Mouse (Mus musculus) neural tube, embryonic 13.5 days (tissue): ENCODE measurements around the gene Gm20388. TPM values are rescaled to one million over a fixed set of nuclear protein-coding genes. Genes with fewer than 3 reads are reported as not detected.

Source experiments
- ATAC-seq: fragments of 200-750 bp; cut with Nextera tagmentation; 2 replicates; pipeline ENCODE4 v1.8.0; 2017; ENCODE audit warnings: low read depth, mild to moderate bottlenecking, moderate TSS enrichment, moderate library complexity
- H3K27ac ChIP-seq: fragments of 300-500 bp; sonication (generic); replicated peaks from 2 replicates; pipeline ENCODE4 v1.5.1; 2015; ENCODE audit warnings: moderate library complexity, mild to moderate bottlenecking, inconsistent platforms
- H3K27me3 ChIP-seq: fragments of 300-500 bp; sonication (generic); 2 replicates; pipeline ENCODE4 v1.6.1; 2015; ENCODE audit warnings: mild to moderate bottlenecking, inconsistent platforms
- H3K36me3 ChIP-seq: fragments of 300-500 bp; sonication (generic); 2 replicates; pipeline ENCODE4 v1.6.1; 2015; ENCODE audit warnings: mild to moderate bottlenecking, inconsistent platforms
- H3K4me1 ChIP-seq: fragments of 300-500 bp; sonication (generic); replicated peaks from 2 replicates; pipeline ENCODE4 v1.6.1; 2015; ENCODE audit warnings: inconsistent platforms
- H3K4me2 ChIP-seq: fragments of 300-500 bp; sonication (generic); 2 replicates; pipeline ENCODE4 v1.6.1; 2015; ENCODE audit warnings: inconsistent platforms, mild to moderate bottlenecking, moderate library complexity
- H3K4me3 ChIP-seq: fragments of 300-500 bp; sonication (generic); 2 replicates; pipeline ENCODE4 v1.5.1; 2015; ENCODE audit warnings: mild to moderate bottlenecking, inconsistent platforms
- H3K9ac ChIP-seq: fragments of 300-500 bp; sonication (generic); 2 replicates; pipeline ENCODE4 v1.6.1; 2015; ENCODE audit warnings: moderate library complexity, mild to moderate bottlenecking, inconsistent platforms
- H3K9me3 ChIP-seq: fragments of 300-500 bp; sonication (generic); 2 replicates; pipeline ENCODE4 v1.6.1; 2016; ENCODE audit warnings: inconsistent platforms
- WGBS: fragments of 180-500 bp; shearing (Covaris S2); methylation state at CpG from one replicate; pipeline ENCODE4 v1.1.7; 2015; 5-methylcytosine and 5-hydroxymethylcytosine counted together
- polyA plus RNA-seq: library from polyadenylated mRNA; unstranded; fragments of >200 nt; fragmentation: Nextera tagmentation; extraction: Ambion mirVana; gene quantifications from 2 replicates; pipeline ENCODE4 v1.2.1, GENCODE M21; 2015

Gm20388 gene
- polyA plus RNA-seq, 1 experiment from 2014 or later: 0.27 TPM

DNA sequence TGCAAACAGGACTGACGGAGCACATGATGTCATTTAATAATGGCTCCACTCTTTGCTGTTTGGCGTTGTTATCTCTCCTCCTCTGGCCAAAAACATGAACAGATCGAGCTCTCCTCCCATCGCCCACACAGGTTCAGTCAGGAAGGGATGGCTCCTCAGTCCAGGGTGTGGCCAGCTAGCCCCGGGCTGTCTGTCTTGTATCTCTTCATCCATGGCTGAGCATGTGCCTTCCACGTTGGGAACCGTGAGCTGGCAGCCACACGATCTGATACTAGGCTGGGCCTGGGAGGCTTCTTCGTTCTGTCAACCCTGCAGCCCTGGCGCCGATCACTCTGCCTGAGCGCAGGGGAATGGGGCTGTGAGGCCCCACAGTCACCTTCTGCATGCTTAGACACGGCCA is 1248.2 kb downstream of the Gm20388 start:
- Histone ChIP-seq H3K36me3 (no peaks in the 10 kb centered on the region), H3K27ac (no peak overlapping the region), H3K27me3 (peaks cover 6% of the 10 kb centered on the region; the same call in 1 of the 2 replicates), H3K9me3 (no peaks in the 10 kb centered on the region), H3K4me1 (peaks cover 1% of the 10 kb centered on the region; the same call in 1 of the 2 replicates), H3K4me2 (no peak overlapping the region), H3K9ac (no peak overlapping the region), H3K4me3 (no peak overlapping the region)
- 83% methylated on average over 13 of the region's 13 CpGs for WGBS
- ATAC-seq: no peak

DNA sequence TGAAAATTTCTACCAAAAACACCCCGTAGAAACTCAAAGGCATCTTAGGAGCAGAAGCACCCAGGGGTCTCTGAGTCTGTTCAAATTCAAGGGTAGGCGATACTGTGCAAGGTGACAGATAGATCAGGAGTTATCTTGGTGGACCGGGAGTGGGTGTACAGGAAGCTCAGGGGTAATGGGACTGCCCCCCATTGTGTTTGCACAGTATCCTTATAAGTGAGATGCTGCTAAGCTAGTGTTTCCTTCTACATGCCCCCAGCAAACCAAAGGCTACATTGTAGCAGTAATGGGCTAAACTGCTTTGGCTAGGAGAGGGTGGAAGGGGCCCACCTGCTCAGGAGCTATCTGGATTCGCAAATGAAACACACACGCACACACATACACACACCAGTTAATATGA is 1250.8 kb downstream of the Gm20388 start:
- Histone ChIP-seq H3K27me3 (peaks cover 6% of the 10 kb centered on the region; the same call in 1 of the 2 replicates), H3K27ac (no peak overlapping the region), H3K4me3 (no peak overlapping the region), H3K9me3 (no peaks in the 10 kb centered on the region), H3K36me3 (no peaks in the 10 kb centered on the region), H3K9ac (no peak overlapping the region), H3K4me1 (peaks cover 11% of the 10 kb centered on the region), H3K4me2 (no peak overlapping the region)
- ATAC-seq: no peak
- 93% methylated on average over 5 of the region's 5 CpGs for WGBS

DNA sequence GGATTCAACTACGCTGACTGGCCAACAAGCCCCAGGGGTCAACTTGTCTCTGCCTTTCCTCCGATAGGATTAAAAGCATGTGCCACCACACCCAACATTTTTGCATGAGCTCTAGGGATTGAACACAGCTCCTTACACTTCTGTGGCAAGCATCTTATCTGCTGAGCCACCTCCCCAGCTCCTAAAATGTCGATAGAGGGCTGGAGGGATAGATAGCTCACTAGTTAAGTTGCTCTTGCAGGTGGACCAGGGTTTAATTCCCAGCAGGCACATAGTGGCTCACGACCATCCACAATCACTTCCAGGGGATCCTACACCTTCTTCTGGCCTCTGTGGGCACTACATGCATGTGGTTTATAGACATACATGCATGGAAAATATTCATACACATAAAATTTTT is 1251.8 kb downstream of the Gm20388 start:
- ATAC-seq: no peak
- Histone ChIP-seq H3K9me3 (no peaks in the 10 kb centered on the region), H3K27ac (no peak overlapping the region), H3K4me1 (peaks cover 11% of the 10 kb centered on the region), H3K4me3 (no peak overlapping the region), H3K4me2 (no peak overlapping the region), H3K9ac (no peak overlapping the region), H3K36me3 (no peaks in the 10 kb centered on the region), H3K27me3 (peaks cover 6% of the 10 kb centered on the region; the same call in 1 of the 2 replicates)
- WGBS: 77% methylated on average over 4 of the region's 4 CpGs

DNA sequence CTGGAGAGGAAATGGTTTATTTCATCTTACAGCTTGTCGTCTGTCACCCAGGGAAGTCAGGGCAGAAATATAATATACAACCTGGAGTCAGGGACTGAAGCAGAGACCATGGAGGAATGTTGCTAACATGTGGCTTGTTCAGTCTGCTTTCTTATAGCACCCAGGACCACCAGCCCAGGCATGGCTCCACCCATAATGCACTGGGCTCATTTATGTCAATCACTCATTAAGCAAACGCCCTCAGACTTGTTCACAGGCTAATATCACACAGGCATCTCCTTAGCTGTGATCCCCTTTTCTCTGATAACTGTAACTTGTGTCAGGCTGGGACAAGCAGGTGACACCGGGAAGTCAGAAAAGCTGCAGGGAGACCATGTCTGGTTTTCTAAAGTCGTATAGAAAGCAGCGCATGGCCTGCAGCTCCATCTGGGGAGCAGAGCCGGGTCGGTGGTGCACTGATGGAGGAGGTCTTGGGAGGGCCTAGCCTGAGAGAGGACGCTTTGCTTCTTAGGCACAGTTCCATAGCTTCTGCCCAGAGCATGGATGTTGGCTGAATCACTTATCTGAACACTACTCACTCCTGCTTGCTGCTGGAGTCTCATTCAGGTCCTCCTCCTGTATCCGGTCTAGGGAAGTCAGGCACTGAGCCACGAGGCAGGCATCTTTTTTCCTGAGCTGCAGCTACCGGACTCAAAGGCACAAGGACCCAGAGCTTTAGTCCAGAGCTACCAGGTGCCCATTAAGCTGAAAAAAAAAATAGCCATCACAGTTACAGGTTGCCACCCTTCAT is 1252.5 kb downstream of the Gm20388 start:
- 76% methylated on average over 11 of the region's 11 CpGs for WGBS
- peaks cover 6% of the 10 kb centered on the region; the same call in 1 of the 2 replicates for H3K27me3 ChIP-seq
- no peaks in the 10 kb centered on the region for H3K9me3 ChIP-seq
- peaks cover 11% of the 10 kb centered on the region for H3K4me1 ChIP-seq
- no peak overlapping the region for H3K9ac ChIP-seq
- H3K36me3 ChIP-seq: no peaks in the 10 kb centered on the region
- no peak overlapping the region for H3K27ac ChIP-seq
- ATAC-seq: no peak
- H3K4me3 ChIP-seq: no peak overlapping the region
- no peak overlapping the region for H3K4me2 ChIP-seq

DNA sequence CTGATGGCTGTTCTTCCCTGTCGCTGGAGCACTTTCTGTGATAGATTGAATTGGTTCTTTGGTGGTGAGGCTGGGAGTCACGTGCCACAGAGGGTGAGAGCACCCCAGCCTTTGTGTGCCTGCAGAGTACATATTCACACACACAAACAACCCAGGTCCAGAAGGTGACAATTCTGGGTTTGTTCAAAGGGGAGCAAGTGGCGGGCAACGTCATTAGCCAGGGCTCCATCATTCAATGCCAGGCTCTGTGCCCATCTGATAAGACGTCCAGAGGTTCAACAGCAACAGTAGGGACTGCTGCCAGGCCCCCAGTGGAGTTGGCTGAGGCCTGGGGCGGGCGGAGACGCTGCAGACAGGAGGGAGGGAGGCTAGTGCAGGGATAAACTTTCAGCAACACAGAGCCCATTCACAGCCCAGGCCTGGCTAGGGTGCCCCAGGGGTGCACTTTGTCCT is 1253.4 kb downstream of the Gm20388 start:
- Histone ChIP-seq H3K9ac (no peak overlapping the region), H3K27me3 (peaks cover 6% of the 10 kb centered on the region; the same call in 1 of the 2 replicates), H3K4me1 (peaks cover 11% of the 10 kb centered on the region), H3K9me3 (no peaks in the 10 kb centered on the region), H3K36me3 (no peaks in the 10 kb centered on the region), H3K4me2 (no peak overlapping the region), H3K4me3 (no peak overlapping the region), H3K27ac (no peak overlapping the region)
- 69% methylated on average over 8 of the region's 8 CpGs for WGBS
- no peak for ATAC-seq

DNA sequence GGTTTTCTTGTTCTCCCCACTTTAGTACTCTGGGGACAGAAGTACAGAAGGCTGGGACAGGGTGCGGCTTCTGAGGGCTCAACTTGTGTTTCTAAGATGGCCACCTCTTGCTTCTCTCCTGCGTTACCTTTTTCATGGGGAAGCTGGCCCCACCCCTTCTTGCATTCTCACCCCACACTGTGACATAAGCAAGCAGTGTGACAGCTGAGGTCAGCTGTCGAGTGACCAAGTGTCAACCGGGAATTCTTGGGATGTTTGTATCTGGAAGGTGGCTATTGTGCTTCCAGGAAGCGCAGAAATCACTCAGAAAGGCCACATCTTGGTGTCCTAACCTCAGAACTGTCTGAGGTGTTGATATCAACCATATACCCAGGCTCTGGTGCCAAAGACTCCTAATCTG is 1257.4 kb downstream of the Gm20388 start:
- H3K9ac ChIP-seq: no peak overlapping the region
- 82% methylated on average over 5 of the region's 5 CpGs for WGBS
- H3K9me3 ChIP-seq: no peaks in the 10 kb centered on the region
- no peaks in the 10 kb centered on the region for H3K36me3 ChIP-seq
- no peak for ATAC-seq
- H3K27me3 ChIP-seq: no peaks in the 10 kb centered on the region
- peaks cover 18% of the 10 kb centered on the region for H3K4me1 ChIP-seq
- H3K27ac ChIP-seq: no peak overlapping the region
- H3K4me2 ChIP-seq: no peak overlapping the region
- H3K4me3 ChIP-seq: no peak overlapping the region

DNA sequence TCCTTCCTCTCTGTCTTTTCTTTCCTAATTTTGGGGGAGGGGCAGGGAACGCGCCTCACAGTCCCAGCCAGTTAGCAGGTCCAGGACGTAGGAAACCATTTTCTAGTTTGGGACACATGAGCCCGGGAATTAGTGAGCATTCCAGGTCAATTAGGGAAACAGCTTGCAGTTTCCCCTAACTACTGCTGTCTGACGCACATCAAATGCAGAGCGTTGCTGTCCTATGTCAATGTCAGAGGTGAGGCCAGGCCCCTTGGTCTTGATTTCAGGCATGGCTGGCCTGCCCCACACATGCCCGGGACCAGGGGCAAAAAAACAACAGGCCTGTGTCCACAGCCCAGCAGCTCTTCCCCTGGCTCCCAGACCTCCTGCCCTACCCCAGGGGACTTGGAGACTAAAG is 1259.5 kb downstream of the Gm20388 start:
- H3K27ac ChIP-seq: no peak overlapping the region
- H3K4me1 ChIP-seq: peaks cover 16% of the 10 kb centered on the region
- H3K9me3 ChIP-seq: no peaks in the 10 kb centered on the region
- H3K9ac ChIP-seq: no peak overlapping the region
- no peak for ATAC-seq
- H3K4me2 ChIP-seq: no peak overlapping the region
- WGBS: 51% methylated on average over 7 of the region's 7 CpGs
- H3K36me3 ChIP-seq: no peaks in the 10 kb centered on the region
- H3K27me3 ChIP-seq: 0 out of 2 replicates have a peak, but pooled peaks cover 4% of the 10 kb centered on the region
- no peak overlapping the region for H3K4me3 ChIP-seq

DNA sequence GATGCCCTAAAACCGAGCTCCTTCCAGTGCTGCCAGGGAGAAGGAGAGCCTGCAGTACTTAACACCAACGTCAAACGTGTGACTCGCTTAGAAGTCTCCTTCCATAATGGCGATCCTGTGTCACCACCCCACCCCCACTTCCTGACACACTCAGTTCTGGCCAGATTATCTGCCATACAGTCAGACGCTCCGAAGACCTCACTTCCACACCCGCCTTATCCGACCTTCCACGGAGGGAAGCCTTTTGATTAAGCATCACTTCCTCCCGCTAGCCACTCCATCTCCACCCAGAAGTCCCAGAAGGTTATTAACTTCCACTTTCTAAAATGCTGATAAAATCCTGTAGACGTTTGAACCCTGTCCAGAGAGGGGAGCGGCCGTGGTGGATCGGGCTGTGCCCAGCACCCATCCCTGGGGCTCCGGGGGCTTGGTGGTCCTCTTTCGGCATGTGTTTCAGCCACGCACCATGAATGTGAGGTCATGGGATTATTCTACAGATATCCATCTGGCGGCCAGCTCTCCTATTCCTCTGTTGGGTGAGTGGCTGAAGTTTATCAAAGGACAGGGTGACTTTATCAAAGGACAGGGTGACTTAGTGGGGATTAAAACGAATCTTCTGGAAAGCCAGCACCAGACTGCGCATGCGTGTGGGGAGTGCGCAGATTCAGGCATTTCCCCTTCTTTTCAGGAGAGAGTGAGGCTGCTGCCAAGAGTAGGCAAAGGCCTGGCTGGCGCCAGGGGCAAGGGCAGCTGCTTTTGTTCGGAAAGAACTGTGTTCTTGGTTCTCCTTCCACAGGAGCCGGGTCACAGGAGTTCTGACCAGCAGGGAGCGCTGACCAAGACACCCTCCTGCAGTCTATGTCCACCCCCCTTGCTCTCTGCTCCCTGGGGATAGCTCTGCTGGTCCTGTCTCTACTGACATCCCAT is 1260.2 kb downstream of the Gm20388 start:
- H3K9ac ChIP-seq: no peak overlapping the region
- no peak overlapping the region for H3K4me3 ChIP-seq
- H3K9me3 ChIP-seq: no peaks in the 10 kb centered on the region
- no peak for ATAC-seq
- H3K27ac ChIP-seq: no peak overlapping the region
- WGBS: 69% methylated on average over 27 of the region's 27 CpGs
- peaks cover 8% of the 10 kb centered on the region; the same call in 1 of the 2 replicates for H3K27me3 ChIP-seq
- H3K4me1 ChIP-seq: peaks cover 21% of the 10 kb centered on the region
- H3K4me2 ChIP-seq: no peak overlapping the region
- H3K36me3 ChIP-seq: no peaks in the 10 kb centered on the region

DNA sequence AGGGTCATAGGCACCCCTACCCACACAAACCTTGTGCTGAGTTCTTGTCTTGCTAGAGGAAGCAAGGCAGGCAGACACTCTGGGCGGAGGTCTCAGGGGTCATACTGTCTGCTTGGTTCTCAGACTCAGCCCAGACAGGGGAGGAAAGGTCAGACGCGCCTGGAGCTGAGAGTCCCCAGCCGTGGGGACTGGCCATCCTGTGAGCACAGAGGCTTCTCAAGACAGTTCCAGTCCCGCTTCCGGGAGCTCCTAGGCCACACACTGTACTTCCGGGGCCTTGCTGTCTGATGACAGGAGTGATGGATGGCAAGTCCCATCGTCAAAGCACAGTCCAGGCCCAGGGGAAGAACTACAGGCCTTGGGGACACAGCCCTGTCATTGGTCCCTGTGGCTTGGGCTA is 1261.9 kb downstream of the Gm20388 start:
- H3K4me1 ChIP-seq: peaks cover 24% of the 10 kb centered on the region
- ATAC-seq: no peak
- H3K9ac ChIP-seq: no peak overlapping the region
- peaks cover 18% of the 10 kb centered on the region for H3K27me3 ChIP-seq
- no peak overlapping the region for H3K4me2 ChIP-seq
- H3K27ac ChIP-seq: no peak overlapping the region
- 71% methylated on average over 8 of the region's 8 CpGs for WGBS
- no peaks in the 10 kb centered on the region for H3K36me3 ChIP-seq
- no peaks in the 10 kb centered on the region for H3K9me3 ChIP-seq
- H3K4me3 ChIP-seq: no peak overlapping the region

DNA sequence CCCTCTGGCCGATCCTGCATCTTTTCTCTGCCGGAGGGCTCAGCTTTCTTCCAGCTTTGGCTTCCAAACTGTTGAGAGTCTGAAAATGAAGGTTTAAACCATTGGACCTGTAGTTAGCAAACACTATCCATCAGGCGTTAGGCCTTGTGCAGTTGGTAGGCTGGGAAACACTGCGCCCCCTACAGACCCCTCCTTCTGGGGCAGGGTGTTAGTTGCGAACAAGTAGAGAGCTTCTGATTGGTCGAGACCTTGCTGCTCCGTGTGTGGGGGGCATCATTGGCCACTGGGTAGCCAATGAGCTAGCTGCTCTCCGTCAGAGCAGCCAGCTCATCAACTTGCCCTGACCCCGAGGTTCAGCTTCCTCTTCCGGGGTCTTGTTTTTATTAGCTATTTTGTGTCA is 1263.5 kb downstream of the Gm20388 start:
- ATAC-seq: no peak
- Histone ChIP-seq H3K36me3 (no peaks in the 10 kb centered on the region), H3K4me3 (no peak overlapping the region), H3K9ac (no peak overlapping the region), H3K27ac (no peak overlapping the region), H3K4me1 (peaks cover 24% of the 10 kb centered on the region), H3K4me2 (no peak overlapping the region), H3K27me3 (peaks cover 31% of the 10 kb centered on the region), H3K9me3 (no peaks in the 10 kb centered on the region)
- WGBS: 59% methylated on average over 10 of the region's 10 CpGs

DNA sequence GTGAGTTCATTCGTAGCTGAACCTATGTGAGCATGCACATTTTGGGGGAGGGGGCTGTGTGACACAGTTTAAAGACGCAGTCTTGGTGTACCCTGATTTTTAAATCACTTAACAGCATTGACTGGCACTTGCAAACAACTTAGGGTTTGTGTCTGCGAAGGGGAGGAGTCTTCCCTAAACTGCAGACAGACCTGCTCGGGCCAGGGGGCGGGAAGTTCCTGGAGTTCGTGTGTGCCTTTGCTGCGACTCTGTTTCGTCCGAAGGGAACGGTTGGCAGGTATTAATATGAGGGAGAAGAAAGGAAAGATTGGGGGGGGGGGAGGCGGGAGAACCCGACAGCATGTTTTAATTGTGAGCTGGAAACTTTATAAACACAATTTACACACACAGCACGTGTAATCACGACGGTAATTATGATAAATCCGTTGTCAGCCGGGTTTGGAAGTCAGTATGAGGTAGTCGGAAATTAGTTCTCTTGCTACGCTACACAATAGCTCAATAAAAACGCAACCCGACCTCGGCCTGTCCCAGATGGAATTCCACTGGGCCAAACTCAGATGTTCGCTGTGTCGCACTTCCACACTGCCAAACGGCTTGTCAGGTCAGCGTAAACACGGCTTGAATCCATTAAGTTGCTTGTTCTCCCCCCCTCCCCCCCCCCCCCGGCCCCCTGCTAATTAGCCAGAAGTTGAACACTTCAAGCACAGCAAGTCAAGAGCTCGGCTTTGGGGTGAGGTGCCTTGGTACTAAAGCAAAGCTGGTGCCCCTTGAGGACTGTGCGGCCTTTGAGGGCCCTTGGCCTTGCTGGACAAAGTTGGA is 1264.3 kb downstream of the Gm20388 start:
- no peak overlapping the region for H3K27ac ChIP-seq
- no peak overlapping the region for H3K9ac ChIP-seq
- ATAC-seq: no peak
- H3K27me3 ChIP-seq: peaks cover 31% of the 10 kb centered on the region
- no peak overlapping the region for H3K4me3 ChIP-seq
- no peaks in the 10 kb centered on the region for H3K9me3 ChIP-seq
- no peaks in the 10 kb centered on the region for H3K36me3 ChIP-seq
- no peak overlapping the region for H3K4me2 ChIP-seq
- WGBS: 29% methylated on average over 29 of the region's 30 CpGs
- H3K4me1 ChIP-seq: peaks cover 24% of the 10 kb centered on the region
